In the genomic region with DNA sequence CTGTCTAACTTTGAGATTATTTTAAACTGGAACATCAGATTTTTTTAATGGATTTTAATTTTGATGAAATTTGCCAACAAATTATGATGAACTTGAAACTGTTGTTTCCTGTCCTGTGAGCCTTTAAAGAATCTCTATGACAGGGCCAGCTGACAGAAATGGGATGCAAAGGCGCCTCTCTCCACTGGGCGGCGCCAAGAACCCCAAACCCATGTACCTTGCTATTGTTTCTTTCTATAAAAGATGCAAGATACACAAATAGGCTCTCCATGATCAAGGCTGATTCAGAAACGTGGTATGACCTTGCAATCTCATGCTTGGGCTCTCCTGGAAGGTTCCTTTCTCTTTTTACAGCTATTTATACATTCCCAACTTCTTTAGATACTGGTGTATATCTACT, we compare ENCODE assay signal across 9 mouse cellular contexts. TPM values are rescaled to one million over a fixed set of nuclear protein-coding genes. Genes with fewer than 3 reads are reported as not detected.
A peak's percentile ranks its signal among the peaks of the same experiment; 100 is the strongest.
DNase-seq lines count a peak whose midpoint lies in the region; ATAC-seq and TF ChIP-seq lines count a peak whose summit lies in the region.
"Had no signal": no experiment of that assay in that cellular context is flagged by ENCODE, and none has a peak within 500 bp of the region (broad histone marks: within the 10 kb centered on the region; RNA-seq: fewer than 3 reads in every experiment).

No protein-coding gene starts in this region.

- no peak for TF ChIP-seq POLR2A in heart, adult 2 months (IDR thresholded peaks at IDR 0.05; ENCODE audit: insufficient read depth, low read depth, low read length)
- no peak for TF ChIP-seq POLR2A in spleen, adult 2 months (IDR thresholded peaks at IDR 0.05; ENCODE audit: low read depth, low read length)

- H3K27ac ChIP-seq in heart, adult 2 months = no peak overlapping the region
- no peak overlapping the region for H3K27ac ChIP-seq in heart, embryonic 11.5 days (ENCODE audit: low read depth, low read length)
- H3K27ac ChIP-seq in spleen, adult 2 months (ENCODE audit: insufficient read depth, low read length) = no peak overlapping the region

- H3K27me3 ChIP-seq in heart, adult 2 months (ENCODE audit: control insufficient read depth, insufficient read depth, low read length) = peaks cover 42% of the 10 kb centered on the region
- peaks cover 92% of the 10 kb centered on the region for H3K27me3 ChIP-seq in heart, embryonic 11.5 days (ENCODE audit: control insufficient read depth, insufficient read depth, low read length)
- peaks cover 48% of the 10 kb centered on the region for H3K27me3 ChIP-seq in spleen, adult 2 months (ENCODE audit: control insufficient read depth, insufficient read depth, low read length)

- H3K36me3 ChIP-seq in heart, adult 2 months (ENCODE audit: control insufficient read depth, insufficient read depth, low read length) = no peaks in the 10 kb centered on the region
- H3K36me3 ChIP-seq in heart, embryonic 11.5 days (ENCODE audit: control insufficient read depth, insufficient read depth, low read length) = no peaks in the 10 kb centered on the region
- H3K36me3 ChIP-seq in spleen, adult 2 months (ENCODE audit: control insufficient read depth, insufficient read depth, low read length) = no peaks in the 10 kb centered on the region

- TF ChIP-seq EP300 in heart, adult 2 months (IDR thresholded peaks at IDR 0.05; ENCODE audit: insufficient read depth, low read depth, low read length) = no peak

- H3K4me2 ChIP-seq in heart, embryonic 11.5 days = no peak overlapping the region

- ATAC-seq in heart, embryonic 11.5 days (replicated peaks; ENCODE audit: insufficient number of reproducible peaks, low FRiP score, low TSS enrichment) = no peak
- ATAC-seq in megakaryocyte, adult 5-6 weeks (ENCODE audit: poor library complexity, severe bottlenecking) = no peak

- no peak overlapping the region for H3K9ac ChIP-seq in heart, adult 2 months (ENCODE audit: low read depth, low read length)
- H3K9ac ChIP-seq in heart, embryonic 11.5 days (ENCODE audit: low read depth, low read length) = no peak overlapping the region

- peak; percentile 84 for TF ChIP-seq CTCF in heart, adult 2 months (IDR thresholded peaks at IDR 0.05)
- peak; percentile 41; the same call in 1 of the 2 replicates for TF ChIP-seq CTCF in spleen, adult 2 months (IDR thresholded peaks at IDR 0.05; ENCODE audit: extremely low read depth, insufficient read depth, insufficient read length, insufficient replicate concordance)

- 1% methylated on average over 4 of the region's 4 CpGs for WGBS in heart, adult 2 months
- WGBS in heart, embryonic 11.5 days (ENCODE audit: insufficient replicate concordance) = 0% methylated on average over 4 of the region's 4 CpGs
- WGBS in spleen, adult 2 months = under 1% methylated on average over 4 of the region's 4 CpGs

- no peaks in the 10 kb centered on the region for H3K79me2 ChIP-seq in heart, adult 2 months (replicated peaks; ENCODE audit: control insufficient read depth, insufficient read depth, low read length)

- no peaks in the 10 kb centered on the region for H3K4me1 ChIP-seq in heart, adult 2 months (ENCODE audit: control insufficient read depth, insufficient read depth, low read length)
- peaks cover 10% of the 10 kb centered on the region for H3K4me1 ChIP-seq in heart, embryonic 11.5 days (ENCODE audit: control insufficient read depth, insufficient read depth, low read length)
- H3K4me1 ChIP-seq in spleen, adult 2 months (ENCODE audit: control insufficient read depth, insufficient read depth, insufficient read length) = peaks cover 11% of the 10 kb centered on the region

- peak in 1 of 2 experiments; percentile 46 for DNase-seq in heart, adult 2 months
- DNase-seq in spleen, adult 2 months (ENCODE audit: low read depth in 1 of 2, low spot score in 2 of 2) = no peak
- no peak for DNase-seq in spleen, postnatal 10 days (ENCODE audit: low spot score in 2 of 2)
- peak; percentile 82 to 87 for DNase-seq in cerebellum, postnatal 36 days
- peak; percentile 37 for DNase-seq in lung, postnatal 14 days
- no peak for DNase-seq in layer of hippocampus, adult 8-10 months (ENCODE audit: low spot score in 2 of 2)

- intact Hi-C loops in heart, adult 2 months (cut with DNase I) = loop anchor here (5.0 to 10.0 kb wide), 4 partner anchors 110 to 1263 kb away; a partner anchor contains a TSS

- no peaks in the 10 kb centered on the region for H3K9me3 ChIP-seq in heart, embryonic 11.5 days (replicated peaks; ENCODE audit: control insufficient read depth, low read length)

- H3K4me3 ChIP-seq in heart, adult 2 months = no peak overlapping the region
- H3K4me3 ChIP-seq in heart, embryonic 11.5 days (ENCODE audit: low read depth, low read length) = no peak overlapping the region
- H3K4me3 ChIP-seq in spleen, adult 2 months (ENCODE audit: extremely low read depth, insufficient read depth, insufficient read length) = no peak overlapping the region

RNA-seq across cellular contexts. Expression of a gene that starts 3.9 kb away (rescaled TPM):
- total RNA-seq in heart, adult 2 months (2021) = not detected
- polyA plus RNA-seq in heart, adult 2 months (2012; rRNA removed) = not detected in 2 replicates
- polyA plus RNA-seq in heart, embryonic 11.5 days (2014; fragmentation: Nextera tagmentation; extraction: Ambion mirVana) = not detected in 2 replicates
- polyA plus RNA-seq in spleen, adult 2 months (2012; rRNA removed) = not detected in 2 replicates
- under 1 TPM in 1 of 4 experiments, not detected in 3; 0.14 TPM for total RNA-seq in layer of hippocampus, adult 8-10 months (2022)
- total RNA-seq in megakaryocyte, adult 5-6 weeks (2015) = not detected in 2 replicates
- not detected in 2 replicates for total RNA-seq in megakaryocyte, adult 5-6 weeks (2017)
- polyA plus RNA-seq: heart, embryonic 16.5 days had no signal

Comparison
In these comparisons a context has a peak if more than half of its experiments do, and no peak if none do; other contexts are left out.
1. DNase-seq: peak in cerebellum, postnatal 36 days (2 of 2) and lung, postnatal 14 days (single experiment); none in spleen, adult 2 months (0 of 2), spleen, postnatal 10 days (0 of 2) and layer of hippocampus, adult 8-10 months (0 of 2).